Mouse (Mus musculus) heart, postnatal 14 days (tissue): Measurements from ENCODE around the gene Aip. TPM values are rescaled to one million over a fixed set of nuclear protein-coding genes. Genes with fewer than 3 reads are reported as not detected.

ENCODE experiments used
- DNase-seq, 2 experiments: peaks; one replicate each; pipeline ENCODE4 v3.0.0; 2021 to 2022
- intact Hi-C: fragments of 180-260 bp; cut with DNase I; formaldehyde crosslinking; loops from one replicate; pipeline ENCODE4 v1.15.1; 2025
- long read RNA-seq, 2 experiments: library from polyadenylated mRNA; stranded (forward); transcript quantifications; one replicate each; pipeline ENCODE4 v2.0.0; 2021
- total RNA-seq, 2 experiments: library from RNA; stranded (reverse); gene quantifications; 2 replicates each; pipeline ENCODE4 v1.2.3; 2021

The Aip gene
- total RNA-seq = 10 to 100 TPM; 47.0 to 60.6 TPM
- long read RNA-seq, experiment 1, transcript Aip-202 (7 exons, 1,378 nt) = minor isoform, 5 of 88 reads
- long read RNA-seq, experiment 1, transcript Aip-201 (6 exons, 1,261 nt) = major isoform, 70 of 88 reads
- long read RNA-seq, experiment 1, partial matches to known transcripts = 3 of 88 reads
- long read RNA-seq, experiment 1, other reads (novel, unspliced or antisense) = 10 of 88 reads
- long read RNA-seq, experiment 2, transcript Aip-201 (6 exons, 1,261 nt) = major isoform, 45 of 56 reads
- long read RNA-seq, experiment 2, partial matches to known transcripts = 7 of 56 reads
- long read RNA-seq, experiment 2, other reads (novel, unspliced or antisense) = 2 of 56 reads

DNA sequence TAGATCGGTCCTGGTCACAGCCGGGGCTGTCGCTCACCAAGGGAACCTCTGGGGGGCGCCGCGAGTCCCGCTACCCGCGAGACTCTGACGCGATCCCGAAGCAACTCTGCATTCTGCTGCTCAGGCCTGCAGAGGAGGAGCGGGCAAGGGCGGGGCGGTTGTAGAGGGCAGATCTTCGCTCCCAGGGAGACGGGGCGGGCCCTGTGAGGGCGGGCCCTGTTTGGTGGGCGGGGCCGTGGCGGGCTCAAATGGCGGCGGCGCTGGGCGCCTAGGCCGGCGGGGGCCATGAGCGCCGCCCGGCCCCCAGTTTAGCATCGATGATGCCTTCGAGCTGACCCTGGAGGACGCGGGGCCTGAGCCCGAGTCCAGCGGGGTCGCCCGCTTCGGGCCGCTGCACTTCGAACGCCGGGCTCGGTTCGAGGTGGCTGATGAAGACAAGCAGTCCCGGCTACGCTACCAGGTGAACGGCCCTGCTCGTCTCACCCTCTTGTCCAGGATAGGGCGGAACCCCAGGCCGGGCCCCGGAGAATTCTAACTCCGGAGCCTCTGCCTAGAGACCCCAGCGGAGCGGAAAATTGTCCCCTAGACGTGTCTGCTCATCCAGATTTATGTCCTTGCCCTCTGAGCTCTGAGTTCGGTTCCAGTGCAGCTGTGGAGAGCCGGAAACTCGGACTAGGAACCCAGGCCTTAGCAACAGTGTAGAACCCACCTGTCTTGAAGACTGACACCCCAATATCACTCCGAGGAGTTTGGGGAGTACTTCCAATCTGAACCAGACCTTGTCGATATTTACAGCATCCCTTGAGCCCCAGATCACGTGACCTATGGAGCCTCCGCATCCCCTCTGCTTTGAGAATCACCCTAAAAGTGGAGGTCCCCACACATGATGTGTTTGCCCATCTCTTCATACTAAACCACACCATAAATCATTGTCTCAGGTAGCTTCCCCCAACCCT is at the start of gene Aip:
Gene Aip, minus strand, starts transcription at position 118 of the 956 bp plus-strand sequence.
- DNase-seq = peak; percentile 98
- intact Hi-C loops = loop anchor here (2.0 to 5.0 kb wide), 2 partner anchors 71 to 103 kb away; no protein-coding TSS in a partner anchor

DNA sequence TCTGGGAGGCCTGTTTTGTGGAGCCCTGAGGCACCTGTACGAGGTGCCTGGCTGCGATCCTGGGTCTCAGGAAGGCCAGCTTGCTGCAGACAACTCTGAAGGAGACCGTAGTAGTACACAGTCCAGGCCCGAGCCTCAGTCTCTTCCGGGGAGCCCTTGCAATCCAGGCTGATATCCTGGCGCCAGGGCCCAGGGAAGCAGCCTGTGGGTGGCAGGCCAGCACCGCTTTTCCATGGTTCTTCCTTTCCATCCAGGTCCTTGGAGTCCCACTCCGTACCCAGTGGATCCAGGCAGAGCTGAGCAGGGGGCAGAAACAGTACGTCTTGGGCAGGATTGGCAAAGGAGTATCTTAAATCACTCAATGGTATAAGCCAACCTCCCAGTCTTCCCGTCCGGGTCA is 47.3 kb upstream of the Aip start:
- intact Hi-C loops = loop anchor here (5.0 kb wide), 1 partner anchor 54 kb away; no protein-coding TSS in a partner anchor
- no peak for DNase-seq

DNA sequence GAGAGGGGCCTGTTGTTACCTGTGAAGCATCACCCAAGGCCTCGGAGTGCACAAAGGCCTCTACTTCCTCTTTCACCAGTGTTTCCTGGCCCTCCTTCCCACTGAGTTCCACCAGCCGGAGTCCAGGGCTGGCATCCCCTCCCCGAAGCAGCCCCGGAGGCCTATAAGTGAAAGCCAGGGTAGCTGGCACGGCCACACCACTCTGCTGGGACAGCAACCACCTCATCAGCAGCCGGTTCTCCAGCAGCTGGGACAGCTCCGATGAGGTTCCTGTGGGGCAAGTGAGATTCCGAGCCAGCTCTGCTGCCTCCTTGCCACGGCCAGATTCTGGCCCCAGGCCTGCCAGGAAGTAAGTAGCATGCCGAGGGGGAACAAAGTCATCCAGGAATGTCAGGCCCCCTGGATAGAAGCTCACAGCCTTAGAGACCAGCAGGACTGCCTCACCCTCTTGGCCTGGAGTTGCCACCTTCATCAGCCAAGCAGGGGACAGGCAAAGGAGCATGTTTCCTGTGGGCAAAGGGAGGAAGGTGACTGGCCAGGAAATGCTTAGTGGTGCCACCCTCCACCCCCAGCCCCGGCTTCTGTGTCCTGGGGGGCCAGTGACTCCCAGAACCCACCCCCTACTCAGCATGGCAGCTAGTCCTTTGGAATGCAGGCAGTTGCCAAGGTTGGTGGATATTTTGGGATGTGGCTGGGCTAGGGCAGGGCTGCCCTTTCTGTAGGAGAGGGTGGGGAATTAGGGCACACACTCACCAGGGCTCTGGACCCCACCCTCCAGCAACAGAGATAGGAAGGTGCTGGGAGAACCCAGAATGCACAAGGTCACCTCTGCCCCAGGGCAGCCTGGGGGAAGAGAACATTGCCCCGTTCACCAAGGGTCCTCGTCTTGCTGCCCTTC is 46.0 kb upstream of the Aip start:
- peak in 1 of 2 experiments; percentile 66 for DNase-seq
- intact Hi-C loops = loop anchor here (1.0 to 5.0 kb wide), 2 partner anchors 17 to 56 kb away; no protein-coding TSS in a partner anchor

DNA sequence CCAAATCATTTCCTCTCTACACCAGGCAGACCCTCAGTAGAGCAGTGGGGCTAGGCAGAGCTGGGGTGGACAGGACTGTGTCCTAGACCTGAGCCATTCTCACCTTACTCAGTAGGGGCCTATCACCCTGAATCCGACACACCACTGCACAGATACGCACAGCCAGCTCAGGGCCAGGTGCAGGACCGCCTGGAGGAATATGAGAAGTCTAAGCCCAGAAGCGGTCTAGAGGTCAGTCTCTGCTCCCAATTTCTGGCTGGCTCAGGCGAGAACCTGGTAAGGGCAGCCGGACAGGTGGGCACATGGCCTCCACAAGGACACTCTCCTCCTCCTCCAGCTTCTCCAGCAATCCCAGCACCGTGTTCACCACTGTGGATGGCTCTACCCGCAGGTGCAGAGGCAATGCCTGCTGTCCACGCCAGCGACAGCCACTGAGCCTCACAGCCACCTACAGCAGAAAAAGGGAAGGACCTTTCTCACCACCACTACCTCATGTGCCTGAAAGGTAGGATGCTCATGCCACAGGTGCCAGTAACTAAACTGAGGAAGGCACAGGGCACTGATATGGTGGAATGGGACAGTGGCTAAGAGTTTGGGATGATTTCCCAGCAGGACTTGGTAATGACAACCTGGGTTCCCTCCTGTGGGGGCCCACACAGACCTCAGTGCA is 45.2 kb upstream of the Aip start:
- DNase-seq = no peak
- intact Hi-C loops = loop anchor here (1.0 to 5.0 kb wide), 2 partner anchors 17 to 56 kb away; no protein-coding TSS in a partner anchor

DNA sequence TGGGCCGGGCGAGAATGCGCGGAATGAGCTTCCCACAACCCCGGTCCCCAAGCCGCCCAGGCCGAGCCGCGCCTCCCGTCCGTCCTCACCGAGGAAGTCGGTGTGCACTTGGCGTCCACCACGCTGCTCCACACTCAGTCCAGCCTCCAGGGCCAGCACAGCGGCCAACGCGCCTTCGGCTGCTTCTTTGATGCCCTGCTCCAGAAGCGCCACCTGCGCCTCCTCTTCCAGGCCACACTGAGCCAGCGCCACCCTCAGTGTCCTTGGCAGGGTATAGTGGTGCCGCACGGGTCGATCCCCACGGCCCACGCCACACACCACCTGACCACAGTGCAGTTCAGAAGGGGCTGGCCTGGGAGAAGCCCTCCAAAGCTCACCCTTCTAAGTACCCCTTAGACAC is 44.2 kb upstream of the Aip start:
- DNase-seq = no peak
- intact Hi-C loops = loop anchor here (5.0 kb wide), 1 partner anchor 57 kb away; no protein-coding TSS in a partner anchor

DNA sequence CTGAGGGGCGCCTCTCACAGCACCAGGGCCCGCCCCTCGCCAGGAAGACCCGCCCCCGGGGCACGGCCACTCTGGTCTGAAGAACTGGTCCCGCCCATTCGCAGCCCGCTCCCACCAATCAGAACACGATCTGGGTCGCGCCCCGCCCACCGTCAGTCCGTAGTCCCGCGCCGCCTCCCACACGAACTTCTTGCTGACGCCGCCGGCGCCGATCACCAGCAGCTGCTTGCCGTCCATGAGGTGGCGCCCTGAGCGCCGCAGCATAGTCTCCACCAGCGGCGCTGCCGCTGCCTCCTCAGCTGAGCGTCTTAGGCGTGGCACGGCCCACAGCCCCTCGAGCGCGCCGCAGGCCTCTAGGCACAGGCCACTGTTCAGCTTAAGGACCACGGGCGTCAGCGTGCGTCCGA is 43.7 kb upstream of the Aip start:
- intact Hi-C loops = no loop called here
- peak; percentile 99 to 100 for DNase-seq

DNA sequence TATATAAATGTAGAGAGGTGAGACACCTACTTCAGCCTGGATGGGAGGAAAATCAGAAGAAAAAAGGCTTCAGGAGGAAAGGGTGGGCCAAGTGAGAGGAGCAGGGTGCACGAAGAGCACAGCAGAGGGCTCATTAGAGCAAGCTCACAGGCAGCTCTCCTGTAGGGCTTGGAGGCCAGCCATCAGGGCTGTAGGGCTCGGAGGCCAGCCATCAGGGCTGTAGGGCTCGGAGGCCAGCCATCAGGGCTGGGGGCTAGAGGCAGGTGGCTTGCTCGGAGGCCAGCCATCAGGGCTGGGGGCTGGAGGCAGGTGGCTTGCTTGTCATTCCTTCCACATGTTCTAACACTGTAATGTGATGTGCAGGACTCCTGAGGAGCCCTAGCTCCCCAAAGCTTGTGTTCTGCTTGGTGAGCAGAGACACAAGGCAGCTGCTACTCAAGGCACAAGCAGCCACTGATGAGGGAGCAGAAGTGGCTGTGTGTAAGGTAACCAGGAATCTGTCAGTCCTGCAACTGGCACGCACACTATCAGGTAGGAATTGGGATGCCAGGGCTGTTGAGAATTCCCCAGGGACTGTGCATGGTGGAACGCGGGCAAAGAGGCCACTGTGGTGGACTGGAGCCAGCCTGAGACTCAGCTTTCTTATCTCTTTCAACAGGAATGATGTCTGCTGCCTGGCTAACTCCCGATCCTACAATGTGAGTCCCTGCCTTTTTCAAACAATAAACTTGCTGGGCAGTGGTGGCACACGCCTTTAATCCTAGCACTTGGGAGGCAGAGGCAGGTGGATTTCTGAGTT is 41.2 kb upstream of the Aip start:
- intact Hi-C loops = no loop called here
- DNase-seq = peak in 1 of 2 experiments; percentile 57

DNA sequence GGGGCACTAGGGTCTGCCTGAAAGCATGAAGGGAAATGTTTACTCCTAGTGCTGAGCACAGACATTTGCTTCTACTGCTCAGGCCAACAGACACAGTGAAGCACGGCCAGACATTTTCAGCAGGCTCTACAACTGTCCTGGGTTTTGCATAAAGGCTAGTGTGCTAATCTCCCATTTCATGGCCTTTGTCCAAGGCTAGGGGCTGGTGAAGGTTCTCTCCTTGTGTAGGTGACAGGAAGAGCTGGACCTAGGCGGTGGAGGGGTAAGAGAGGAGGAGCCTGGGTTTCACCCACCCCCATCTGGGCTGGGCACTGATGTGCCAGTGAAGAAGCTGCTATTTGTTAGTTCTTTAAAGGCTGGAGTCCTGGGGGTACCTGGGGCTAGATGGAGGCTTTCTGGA is 39.1 kb upstream of the Aip start:
- no peak for DNase-seq
- intact Hi-C loops = loop anchor here (5.0 kb wide), 1 partner anchor 33 kb away; no protein-coding TSS in a partner anchor

DNA sequence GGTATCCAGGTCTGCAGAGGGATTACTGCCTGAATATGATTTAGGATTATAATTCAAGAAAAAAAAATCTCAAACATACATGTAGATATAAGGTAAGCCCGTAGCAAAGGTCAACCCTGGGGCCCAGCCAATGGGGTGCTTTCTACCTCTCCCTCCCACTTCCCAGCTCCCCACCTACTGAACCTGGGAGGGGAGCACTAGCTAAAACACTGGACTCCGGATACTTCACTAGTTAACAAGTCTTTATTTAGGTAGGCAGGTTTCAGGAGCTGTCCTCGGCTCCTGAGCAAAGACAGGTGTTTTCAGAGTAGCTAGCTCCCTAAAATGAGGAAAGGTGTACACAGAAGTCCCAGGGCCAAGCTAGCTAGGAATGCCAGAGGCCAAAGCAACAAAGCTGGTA is 38.4 kb upstream of the Aip start:
- intact Hi-C loops = loop anchor here (5.0 kb wide), 1 partner anchor 33 kb away; no protein-coding TSS in a partner anchor
- no peak for DNase-seq

DNA sequence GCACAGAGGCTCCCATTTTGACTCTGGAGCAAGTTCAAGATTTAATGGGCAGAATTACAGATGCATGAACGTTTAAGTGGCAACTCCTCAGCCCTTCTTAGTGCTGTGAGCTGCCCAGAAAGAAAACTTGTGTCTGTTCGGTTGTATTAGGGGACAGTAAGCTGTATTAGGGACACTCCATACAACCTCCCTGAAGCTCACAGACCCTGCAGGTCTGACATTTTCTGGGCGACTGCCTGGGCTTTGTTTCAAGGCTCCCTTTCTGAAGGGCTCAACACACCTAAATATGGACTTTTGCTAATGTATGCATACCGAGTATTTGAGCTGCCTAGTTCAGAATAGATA is 37.9 kb upstream of the Aip start:
- no peak for DNase-seq
- intact Hi-C loops = loop anchor here (2.0 to 5.0 kb wide), 2 partner anchors 15 to 34 kb away; partner anchors contain the start of gene Coro1b

DNA sequence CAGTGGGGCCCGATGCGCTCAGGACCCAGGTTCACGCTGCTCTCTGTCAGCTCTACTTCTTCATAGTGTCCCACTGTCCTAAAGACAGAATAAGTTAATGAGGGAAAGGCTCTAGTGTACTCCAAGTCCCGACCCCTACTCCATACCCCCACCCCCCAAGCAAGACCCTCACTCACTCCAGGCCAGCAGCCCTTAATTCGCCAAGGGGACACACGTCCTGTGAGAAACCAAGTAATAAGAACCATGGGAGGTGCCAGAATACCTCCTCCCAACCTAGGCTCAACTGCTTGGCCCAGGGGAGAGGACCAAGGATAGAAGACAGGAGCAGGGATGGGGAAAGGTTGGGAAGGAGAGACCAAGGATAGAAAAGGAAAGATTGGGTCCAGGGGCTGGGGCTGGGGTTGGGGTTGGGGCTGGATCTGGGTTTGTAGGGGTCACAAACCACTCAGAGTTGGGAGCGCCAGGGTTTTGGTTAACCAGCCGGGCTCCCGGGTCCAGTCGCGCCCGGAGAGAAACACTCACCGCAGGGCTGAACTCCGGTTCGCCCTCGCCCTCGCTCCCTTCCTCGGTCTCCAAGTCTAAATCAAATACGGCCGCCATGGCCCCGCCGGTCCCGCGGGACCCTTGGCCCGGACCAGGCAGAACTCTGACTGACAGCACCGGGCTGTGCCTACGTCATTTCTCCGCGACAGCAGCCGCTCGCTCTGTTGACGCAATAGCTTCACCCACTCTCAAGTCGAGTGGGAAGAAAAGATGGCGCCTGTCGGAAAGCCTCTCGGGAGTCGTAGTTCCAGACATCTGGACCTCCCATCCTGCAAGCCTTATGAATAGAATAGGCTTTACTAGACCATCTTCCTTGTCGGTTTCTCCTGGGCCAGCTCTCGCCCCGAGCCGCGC is 37.2 kb upstream of the Aip start, which contains the start of gene Rps6kb2:
Gene Rps6kb2, minus strand, starts transcription at position 709 of the 897 bp plus-strand sequence.
- intact Hi-C loops = loop anchor here (2.0 to 5.0 kb wide), 2 partner anchors 14 to 34 kb away; partner anchors contain the start of gene Coro1b
- DNase-seq = peak; percentile 95 to 97

DNA sequence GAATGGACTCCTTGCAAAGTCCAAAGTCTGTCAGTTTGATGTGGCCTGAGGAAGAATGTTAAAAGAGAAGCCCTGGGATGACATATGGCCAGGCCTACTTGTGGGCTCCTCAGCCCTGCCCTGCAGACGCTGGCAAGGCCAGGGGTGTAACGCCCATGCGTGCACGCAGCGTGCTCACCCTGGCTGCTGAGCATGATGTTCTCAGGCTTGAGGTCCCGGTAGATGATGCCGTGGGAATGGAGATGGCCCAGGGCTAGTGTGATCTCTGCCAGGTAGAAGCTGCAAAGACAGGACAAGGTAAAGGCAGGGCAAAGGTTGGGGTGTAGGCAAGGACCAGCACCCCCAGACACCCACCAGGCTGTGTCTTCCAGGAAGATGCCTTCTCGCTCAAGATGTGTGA is 33.4 kb upstream of the Aip start:
- intact Hi-C loops = no loop called here
- no peak for DNase-seq

DNA sequence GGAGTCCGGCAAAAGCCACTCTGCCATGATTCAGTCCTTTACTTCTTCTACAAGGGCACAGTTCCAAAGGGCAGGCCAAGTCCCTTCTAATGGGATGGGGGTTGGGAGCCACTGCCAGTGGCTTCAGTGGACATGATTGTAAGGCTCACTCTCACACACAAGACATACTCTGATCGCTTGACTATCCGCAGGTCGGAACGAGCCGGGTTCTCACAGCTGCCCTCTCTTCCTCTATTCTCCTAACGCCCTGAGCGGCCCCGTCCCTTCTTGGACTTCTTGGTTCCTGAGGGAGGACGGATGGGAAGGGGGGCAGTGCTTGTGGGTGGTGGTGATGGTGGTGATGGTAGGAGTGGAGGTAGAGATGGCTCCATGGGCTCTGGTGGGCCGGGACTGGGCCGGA is 31.1 kb upstream of the Aip start:
- no peak for DNase-seq
- intact Hi-C loops = no loop called here

DNA sequence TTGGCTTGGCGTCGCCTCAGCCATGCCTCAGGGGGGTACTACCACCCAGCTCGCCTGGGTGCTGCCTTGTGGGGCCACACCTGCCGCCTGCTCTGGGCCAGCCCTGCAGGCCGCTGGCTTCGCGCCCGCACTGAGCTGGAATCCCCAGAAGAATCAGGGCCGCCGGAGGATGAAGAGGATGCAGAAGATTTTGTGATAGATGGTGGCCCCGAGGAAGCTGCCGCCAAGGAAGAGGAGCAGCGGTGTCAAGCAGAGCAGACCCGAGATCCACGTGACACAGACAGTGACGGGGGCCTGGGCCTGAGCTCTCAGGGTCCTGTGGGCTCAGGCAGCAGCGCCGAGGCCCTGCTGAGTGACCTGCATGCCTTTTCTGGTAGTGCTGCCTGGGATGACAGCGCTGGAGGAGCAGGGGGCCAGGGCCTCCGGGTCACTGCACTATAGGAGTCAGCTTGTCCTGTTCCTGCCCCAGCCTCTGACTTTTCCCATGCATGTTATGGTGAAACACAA is 30.5 kb upstream of the Aip start:
- intact Hi-C loops = no loop called here
- no peak for DNase-seq

DNA sequence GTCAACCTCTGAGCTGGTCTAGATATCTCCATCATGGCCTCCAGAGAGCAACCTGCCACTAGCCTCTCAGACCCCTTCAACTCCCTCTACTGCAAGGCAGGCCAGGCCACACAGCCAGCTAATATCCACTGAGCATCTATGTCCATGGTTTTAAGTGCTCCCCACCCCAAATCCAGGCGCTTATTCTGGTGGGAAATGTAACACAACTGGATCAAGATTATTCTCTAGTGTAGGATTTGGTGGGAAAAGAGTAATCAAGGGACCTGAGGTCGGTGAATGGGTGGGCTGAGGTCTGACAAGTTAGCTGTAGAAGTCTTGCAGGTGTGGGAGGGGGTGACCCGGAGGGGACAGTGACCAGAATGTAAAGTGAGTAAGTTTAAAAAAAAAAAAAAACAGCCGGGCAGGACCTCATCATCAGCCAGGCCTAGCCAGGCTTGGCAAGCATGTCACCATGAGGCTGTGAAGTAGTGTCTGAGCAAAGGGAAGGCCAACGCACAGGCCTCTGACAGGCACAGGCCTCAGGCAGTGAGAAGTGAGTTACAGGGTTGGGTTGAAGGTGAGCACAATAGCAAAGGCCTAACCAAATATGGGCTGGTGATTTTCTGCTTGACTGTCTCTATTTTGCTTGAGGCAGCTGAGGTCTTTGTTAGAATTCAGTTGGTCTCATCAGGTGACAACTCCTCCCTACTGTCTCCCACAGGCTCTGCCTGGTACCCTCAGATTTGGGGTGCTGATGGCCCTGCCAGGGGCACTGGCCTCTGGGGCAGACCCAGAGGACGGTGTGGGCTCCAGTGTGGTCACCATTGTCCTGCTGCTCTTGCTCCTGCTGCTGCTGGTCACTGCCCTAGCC is 29.8 kb upstream of the Aip start:
- DNase-seq = no peak
- intact Hi-C loops = no loop called here
